Mouse (Mus musculus): ENCODE data around the gene 3110021N24Rik. TPM values are rescaled to one million over a fixed set of nuclear protein-coding genes. Genes with fewer than 3 reads are reported as not detected.
"Not testable (repeated sequence)": the region's sequence is repeated elsewhere in the genome, so short reads cannot be mapped to it uniquely, and the experiment has no call there.

The 3110021N24Rik gene
- 1.3 and 1.9 TPM in 2 replicates for polyA plus RNA-seq (2015; fragmentation: Nextera tagmentation; extraction: Ambion mirVana)

GRCm38 (mm10) chr4:108719349-108719748, at the start of gene 3110021N24Rik:
Gene 3110021N24Rik (plus strand): TSS chr4:108719649.
- H3K27me3 ChIP-seq: no peaks in the 10 kb centered on the region
- no peak within 1 kb of the TSS for H3K9ac ChIP-seq
- H3K4me1 ChIP-seq (replicated peaks): no peaks in the 10 kb centered on the region
- no peaks in the 10 kb centered on the region for H3K9me3 ChIP-seq
- no peak within 1 kb of the TSS for H3K4me2 ChIP-seq
- no peak within 1 kb of the TSS for H3K27ac ChIP-seq (replicated peaks)
- WGBS: 87% methylated on average over 5 of the region's 5 CpGs
- no peak within 1 kb of the TSS for H3K4me3 ChIP-seq
- no peak for ATAC-seq (ENCODE audit: low read depth)
- H3K36me3 ChIP-seq: peaks cover 24% of the 10 kb centered on the region

- Histone ChIP-seq H3K4me3 (no peak overlapping the region), H3K4me1 (replicated peaks) (no peaks in the 10 kb centered on the region), H3K36me3 (peaks cover 38% of the 10 kb centered on the region), H3K9ac (no peak overlapping the region), H3K9me3 (no peaks in the 10 kb centered on the region), H3K27me3 (no peaks in the 10 kb centered on the region), H3K27ac (replicated peaks) (no peak overlapping the region), H3K4me2 (no peak overlapping the region)
- WGBS: 61% methylated on average over 3 of the region's 3 CpGs
- ATAC-seq (ENCODE audit: low read depth): no peak
Observed at GRCm38 (mm10) chr4:108686156-108686555, 33.3 kb upstream of the 3110021N24Rik start.

- not testable (repeated sequence) for H3K27me3 ChIP-seq; ATAC-seq (ENCODE audit: low read depth); H3K4me1 ChIP-seq (replicated peaks); H3K4me2 ChIP-seq; H3K4me3 ChIP-seq; H3K9ac ChIP-seq; H3K9me3 ChIP-seq; H3K27ac ChIP-seq (replicated peaks)
- 97% methylated on average over 6 of the region's 7 CpGs for WGBS
- peaks cover 36% of the 10 kb centered on the region for H3K36me3 ChIP-seq
Observed at GRCm38 (mm10) chr4:108687098-108687497, 32.4 kb upstream of the 3110021N24Rik start.

GRCm38 (mm10) chr4:108690479-108690878, 29.0 kb upstream of the 3110021N24Rik start:
- no peak overlapping the region for H3K4me3 ChIP-seq
- no peak overlapping the region for H3K27ac ChIP-seq (replicated peaks)
- H3K36me3 ChIP-seq: peaks cover 33% of the 10 kb centered on the region
- 97% methylated on average over 3 of the region's 3 CpGs for WGBS
- no peak overlapping the region for H3K4me2 ChIP-seq
- no peaks in the 10 kb centered on the region for H3K27me3 ChIP-seq
- no peak for ATAC-seq (ENCODE audit: low read depth)
- H3K9ac ChIP-seq: no peak overlapping the region
- no peaks in the 10 kb centered on the region for H3K4me1 ChIP-seq (replicated peaks)
- H3K9me3 ChIP-seq: no peaks in the 10 kb centered on the region

GRCm38 (mm10) chr4:108691469-108691868, 28.0 kb upstream of the 3110021N24Rik start:
- no peak for ATAC-seq (ENCODE audit: low read depth)
- peaks cover 33% of the 10 kb centered on the region for H3K36me3 ChIP-seq
- H3K4me1 ChIP-seq (replicated peaks): no peaks in the 10 kb centered on the region

GRCm38 (mm10) chr4:108696934-108697333, 22.5 kb upstream of the 3110021N24Rik start:
- no peak overlapping the region for H3K9ac ChIP-seq
- no peaks in the 10 kb centered on the region for H3K9me3 ChIP-seq
- no peak overlapping the region for H3K4me3 ChIP-seq
- WGBS: 59% methylated on average over 3 of the region's 3 CpGs
- no peak overlapping the region for H3K4me2 ChIP-seq
- H3K27ac ChIP-seq (replicated peaks): no peak overlapping the region
- H3K36me3 ChIP-seq: peaks cover 9% of the 10 kb centered on the region
- no peaks in the 10 kb centered on the region for H3K27me3 ChIP-seq
- no peak for ATAC-seq (ENCODE audit: low read depth)
- no peaks in the 10 kb centered on the region for H3K4me1 ChIP-seq (replicated peaks)

More at GRCm38 (mm10) chr4:108691469-108691868, 28.0 kb upstream of the 3110021N24Rik start:
- Histone ChIP-seq H3K9me3 (no peaks in the 10 kb centered on the region), H3K4me2 (no peak overlapping the region), H3K9ac (no peak overlapping the region), H3K4me3 (no peak overlapping the region), H3K27ac (replicated peaks) (no peak overlapping the region), H3K27me3 (no peaks in the 10 kb centered on the region)

- H3K4me2 ChIP-seq: no peak overlapping the region
- no peak overlapping the region for H3K4me3 ChIP-seq
- no peak overlapping the region for H3K27ac ChIP-seq (replicated peaks)
- peaks cover 7% of the 10 kb centered on the region; the same call in 1 of the 2 replicates for H3K36me3 ChIP-seq
- H3K9me3 ChIP-seq: no peaks in the 10 kb centered on the region
- H3K4me1 ChIP-seq (replicated peaks): no peaks in the 10 kb centered on the region
- H3K27me3 ChIP-seq: no peaks in the 10 kb centered on the region
- H3K9ac ChIP-seq: no peak overlapping the region
- ATAC-seq (ENCODE audit: low read depth): no peak
- WGBS: 85% methylated on average over 5 of the region's 5 CpGs
Observed at GRCm38 (mm10) chr4:108708209-108708608, 11.2 kb upstream of the 3110021N24Rik start.

DNA sequence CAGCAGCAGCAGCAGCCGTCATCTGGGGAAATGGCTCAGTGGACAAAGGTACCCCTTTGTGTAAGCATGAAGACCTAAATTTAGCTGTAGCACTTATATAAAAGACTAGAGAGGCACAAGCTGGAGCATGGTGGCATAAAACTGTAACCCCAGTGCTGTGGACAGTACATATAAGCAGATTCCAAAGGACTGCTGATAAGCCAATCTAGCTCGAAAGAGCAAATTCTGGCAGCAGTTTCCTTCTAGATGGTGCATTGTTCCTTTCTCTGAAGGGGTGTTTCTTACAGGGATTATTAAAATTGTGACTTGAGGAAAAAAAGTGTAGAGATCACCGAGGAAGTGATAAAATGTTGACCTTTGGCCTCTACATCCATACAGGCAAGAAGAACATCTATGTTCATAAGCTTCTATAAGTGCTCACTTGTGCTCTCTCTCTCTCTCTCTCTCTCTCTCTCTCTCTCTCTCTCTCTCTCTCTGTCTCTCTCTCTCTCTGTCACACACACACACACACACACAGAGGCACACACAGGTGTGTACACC, 1.9 kb downstream of the 3110021N24Rik start:
- Histone ChIP-seq H3K9me3 (no peaks in the 10 kb centered on the region), H3K4me2 (no peak overlapping the region), H3K9ac (no peak overlapping the region), H3K27ac (replicated peaks) (no peak overlapping the region), H3K4me3 (no peak overlapping the region), H3K27me3 (no peaks in the 10 kb centered on the region), H3K36me3 (peaks cover 31% of the 10 kb centered on the region), H3K4me1 (replicated peaks) (no peaks in the 10 kb centered on the region)
- 84% methylated on average over 3 of the region's 3 CpGs for WGBS
- ATAC-seq (ENCODE audit: low read depth): no peak

DNA sequence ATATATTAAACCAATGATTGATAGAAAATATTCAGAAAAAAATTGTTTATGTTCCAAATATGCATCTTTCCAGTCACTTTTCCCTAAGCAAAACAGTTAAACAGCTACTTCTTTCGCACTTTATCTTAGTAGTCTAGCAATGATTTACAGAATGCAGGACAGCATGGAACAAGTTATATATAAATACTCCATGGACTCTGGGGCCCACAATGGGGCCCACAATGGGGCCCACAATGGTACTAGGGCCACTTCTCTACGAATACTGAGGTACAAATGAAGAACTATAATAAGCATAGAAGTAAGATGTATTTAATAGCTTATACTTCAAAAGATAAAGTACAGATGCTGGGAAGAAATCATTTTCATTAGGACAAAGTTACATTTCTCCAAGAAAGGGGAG, 4.7 kb downstream of the 3110021N24Rik start:
- Histone ChIP-seq H3K4me1 (replicated peaks) (no peaks in the 10 kb centered on the region), H3K36me3 (peaks cover 19% of the 10 kb centered on the region), H3K9ac (no peak overlapping the region), H3K4me3 (no peak overlapping the region), H3K4me2 (no peak overlapping the region), H3K27ac (replicated peaks) (no peak overlapping the region), H3K27me3 (no peaks in the 10 kb centered on the region), H3K9me3 (no peaks in the 10 kb centered on the region)
- WGBS: 91% methylated on average over 2 of the region's 2 CpGs
- no peak for ATAC-seq (ENCODE audit: low read depth)

- Histone ChIP-seq H3K4me2 (no peak overlapping the region), H3K4me1 (replicated peaks) (0 out of 2 replicates have a peak, but pooled peaks cover 4% of the 10 kb centered on the region), H3K27me3 (no peaks in the 10 kb centered on the region), H3K9me3 (peaks cover 5% of the 10 kb centered on the region; the same call in 1 of the 2 replicates), H3K36me3 (0 out of 2 replicates have a peak, but pooled peaks cover 2% of the 10 kb centered on the region), H3K9ac (no peak overlapping the region), H3K4me3 (no peak overlapping the region), H3K27ac (replicated peaks) (no peak overlapping the region)
- ATAC-seq (ENCODE audit: low read depth): no peak
- 85% methylated on average over 1 of the region's 1 CpGs for WGBS
Observed at GRCm38 (mm10) chr4:108730450-108730849, 11.0 kb downstream of the 3110021N24Rik start.

DNA sequence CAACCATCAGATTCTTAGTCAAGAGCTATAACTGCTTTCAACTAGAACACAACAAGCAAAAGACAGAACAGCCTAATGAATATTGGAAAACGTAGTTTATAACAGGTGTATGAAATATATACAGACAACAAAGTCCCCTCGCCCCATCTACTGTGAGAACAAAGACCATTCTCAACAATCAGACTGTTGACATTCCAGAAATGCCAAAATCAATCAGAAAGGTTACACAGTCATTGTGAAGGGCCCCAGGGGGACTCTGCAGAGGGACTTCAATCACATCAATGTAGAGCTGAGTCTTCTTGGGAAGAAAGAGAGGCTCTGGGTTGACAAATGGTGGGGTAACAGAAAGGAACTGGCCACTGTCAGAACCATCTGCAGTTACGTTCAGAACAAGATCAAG, 12.1 kb downstream of the 3110021N24Rik start:
- Histone ChIP-seq H3K27ac (replicated peaks) (no peak overlapping the region), H3K9me3 (peaks cover 5% of the 10 kb centered on the region; the same call in 1 of the 2 replicates), H3K4me2 (no peak overlapping the region), H3K4me1 (replicated peaks) (0 out of 2 replicates have a peak, but pooled peaks cover 4% of the 10 kb centered on the region), H3K36me3 (no peaks in the 10 kb centered on the region), H3K9ac (no peak overlapping the region), H3K4me3 (no peak overlapping the region), H3K27me3 (no peaks in the 10 kb centered on the region)
- 39% methylated on average over 3 of the region's 3 CpGs for WGBS
- ATAC-seq (ENCODE audit: low read depth): no peak

- H3K4me1 ChIP-seq (replicated peaks): no peaks in the 10 kb centered on the region
- H3K36me3 ChIP-seq: no peaks in the 10 kb centered on the region
- H3K4me2 ChIP-seq: no peak overlapping the region
- H3K4me3 ChIP-seq: no peak overlapping the region
- H3K9ac ChIP-seq: no peak overlapping the region
- no peak for ATAC-seq (ENCODE audit: low read depth)
- H3K27ac ChIP-seq (replicated peaks): no peak overlapping the region
- 88% methylated on average over 3 of the region's 3 CpGs for WGBS
- no peaks in the 10 kb centered on the region for H3K9me3 ChIP-seq
- no peaks in the 10 kb centered on the region for H3K27me3 ChIP-seq
Observed at GRCm38 (mm10) chr4:108746160-108746873, 26.9 kb downstream of the 3110021N24Rik start.

Measured in neural tube, embryonic 13.5 days (tissue).